Mouse (Mus musculus): ENCODE measurements around the gene Eif3g.

DNA sequence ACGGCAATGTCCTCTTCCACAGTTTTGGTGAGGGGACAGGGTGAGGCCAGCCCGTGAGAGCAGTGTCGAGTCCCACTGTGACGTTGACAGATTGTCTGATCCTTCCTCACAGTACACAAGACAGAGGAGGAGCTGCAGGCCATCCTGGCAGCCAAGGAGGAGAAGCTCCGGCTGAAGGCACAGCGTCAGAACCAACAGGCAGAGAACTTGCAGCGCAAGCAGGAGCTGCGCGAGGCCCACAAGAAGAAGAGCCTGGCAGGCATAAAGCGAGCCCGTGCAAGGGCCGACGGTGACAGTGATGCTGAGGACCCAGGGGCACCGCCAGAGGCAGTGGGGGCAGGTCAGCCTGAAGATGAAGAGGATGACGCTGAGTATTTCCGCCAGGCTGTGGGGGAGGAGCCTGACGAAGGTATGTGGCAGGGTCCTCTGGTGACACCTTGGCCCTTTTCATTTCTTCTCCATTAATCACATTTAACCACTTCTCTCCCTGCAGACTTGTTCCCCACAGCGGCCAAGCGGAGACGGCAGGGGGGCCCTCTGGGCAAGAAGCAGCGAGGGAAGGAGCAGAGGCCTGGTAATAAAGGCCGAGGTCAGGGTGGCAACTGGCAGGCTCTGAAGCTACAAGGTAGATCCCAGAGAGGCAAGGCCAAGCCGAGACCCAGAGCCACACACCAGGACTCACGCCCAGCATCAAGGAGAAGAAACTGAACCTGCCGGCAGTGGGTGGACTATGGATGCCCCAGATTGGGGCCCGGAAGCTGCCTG lies 6.9 kb downstream of the Eif3g start:
- TF ChIP-seq CTCF (IDR thresholded peaks at IDR 0.05; ENCODE audit: borderline replicate concordance, extremely low read depth, insufficient read depth, insufficient read length) (no peak), POLR2A (IDR thresholded peaks at IDR 0.05; ENCODE audit: borderline replicate concordance, extremely low read depth, insufficient read depth, insufficient read length, poor library complexity, severe bottlenecking) (no peak)

All from brain, embryonic 14.5 days (tissue).